Mouse (Mus musculus) ES-Bruce4 (cell line): ENCODE results near the gene Ddah2.

Experiments used
- CTCF ChIP-seq: IDR thresholded peaks from one replicate; pipeline ENCODE4 v1.8.1; 2011; ENCODE audit warnings: low read depth, low read length
- EP300 ChIP-seq: IDR thresholded peaks from 2 replicates; pipeline ENCODE4 v1.6.1; 2011; ENCODE audit warnings: low read depth, low read length; ENCODE audit not compliant: insufficient read depth
- POLR2A ChIP-seq: IDR thresholded peaks from one replicate; pipeline ENCODE4 v1.8.1; 2011; ENCODE audit warnings: low read length; ENCODE audit not compliant: insufficient read depth

GRCm38 (mm10) chr17:35077285-35077684 lies 18.4 kb downstream of the Ddah2 start:
- TF ChIP-seq CTCF (no peak), EP300 (no peak), POLR2A (no peak)
